Mouse (Mus musculus): ENCODE measurements around the gene Cabp1.
"Not testable (repeated sequence)": the region's sequence is repeated elsewhere in the genome, so short reads cannot be mapped to it uniquely, and the experiment has no call there.

Cabp1 gene

DNA sequence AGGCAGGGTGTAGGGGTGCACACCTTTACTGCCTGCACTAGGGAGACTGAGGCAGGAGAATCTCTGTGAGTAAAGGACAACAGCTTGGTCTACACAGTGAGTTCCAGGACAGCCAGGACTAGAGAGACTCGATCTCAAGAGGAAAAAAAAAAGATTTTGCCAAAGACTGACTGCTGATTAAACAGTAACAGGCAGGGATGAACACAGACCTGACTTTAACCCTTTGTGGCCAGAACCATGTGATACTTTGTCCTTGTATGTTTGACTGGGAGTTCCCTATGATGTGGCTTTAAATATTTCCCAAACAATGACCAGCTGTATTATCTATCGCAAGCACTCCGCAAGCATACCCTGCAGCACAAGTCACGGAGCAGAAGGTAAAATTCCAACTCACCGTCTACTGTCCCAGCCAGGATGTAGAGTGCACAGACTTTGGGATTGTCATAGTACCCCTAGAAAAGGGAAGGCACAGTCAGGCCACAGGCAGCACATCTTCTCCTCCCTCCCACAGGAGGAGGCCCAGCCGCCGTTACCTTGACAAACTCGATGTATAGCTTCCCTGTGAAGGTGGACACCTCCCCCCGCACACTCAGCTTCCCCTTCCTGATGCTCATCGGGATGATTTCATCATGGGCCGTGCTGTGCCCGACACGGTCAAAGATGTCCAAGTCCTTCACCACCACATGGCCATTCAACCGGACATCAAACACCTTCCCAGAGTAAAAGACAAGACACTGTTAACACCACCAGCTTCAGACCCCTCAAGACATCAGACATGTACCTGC lies 44.3 kb downstream of the Cabp1 start:
- DNase-seq = no peak

DNA sequence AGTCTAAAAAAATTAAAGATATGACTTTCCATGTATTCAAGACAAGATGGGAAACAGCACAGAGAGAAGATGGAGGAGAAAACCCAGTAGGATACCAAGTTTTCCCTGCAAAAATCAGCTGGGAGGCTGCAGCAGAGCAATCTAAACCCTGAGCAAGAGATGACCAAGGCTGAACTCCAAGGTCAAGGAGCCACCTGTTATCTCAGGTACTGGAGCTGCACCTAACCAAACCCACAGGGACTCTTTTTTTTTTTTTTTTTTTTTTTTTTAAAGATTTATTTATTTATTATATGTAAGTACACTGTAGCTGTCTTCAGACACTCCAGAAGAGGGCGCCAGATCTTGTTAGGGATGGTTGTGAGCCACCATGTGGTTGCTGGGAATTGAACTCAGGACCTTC lies 45.3 kb downstream of the Cabp1 start:
- DNase-seq = not testable (repeated sequence)

DNA sequence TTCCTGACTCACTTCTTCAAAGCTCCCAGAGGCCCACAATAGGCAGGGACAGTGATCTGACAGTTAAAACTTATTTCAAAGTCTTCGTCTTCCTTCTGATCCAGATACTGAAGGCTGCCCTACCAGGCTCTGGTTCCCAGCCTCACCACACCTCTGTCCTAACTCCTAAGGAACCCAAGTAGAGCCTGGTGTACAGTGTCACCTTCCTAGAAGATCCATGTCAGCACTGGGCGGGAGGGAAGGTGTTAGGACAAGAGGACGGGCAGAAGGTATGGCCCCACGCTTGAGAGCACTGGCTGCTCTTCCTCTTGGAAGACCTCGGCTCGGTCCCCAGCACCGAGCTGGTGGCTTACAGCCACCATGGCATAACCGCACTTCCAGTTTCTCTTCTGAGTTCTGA lies 45.8 kb downstream of the Cabp1 start:
- no peak for DNase-seq

DNA sequence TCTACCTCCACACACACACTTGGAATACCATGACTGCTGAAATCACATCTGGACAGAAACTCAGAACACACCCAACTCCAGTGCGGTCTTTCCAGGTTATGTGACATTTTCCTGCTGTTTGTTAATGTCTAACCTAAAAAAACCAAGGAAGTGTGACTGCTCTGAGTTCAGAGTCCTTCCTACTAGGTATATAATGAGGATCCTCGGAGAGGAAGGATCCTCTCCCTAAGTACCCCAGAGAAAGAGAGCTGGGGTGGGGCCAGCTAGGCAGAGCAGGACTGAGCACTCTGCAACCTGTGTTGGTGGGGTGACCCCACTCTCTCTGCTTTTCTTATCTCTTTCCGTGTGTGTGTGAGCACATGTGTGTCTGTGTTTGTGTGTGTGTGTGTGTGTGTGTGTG lies 46.8 kb downstream of the Cabp1 start:
- no peak for DNase-seq

DNA sequence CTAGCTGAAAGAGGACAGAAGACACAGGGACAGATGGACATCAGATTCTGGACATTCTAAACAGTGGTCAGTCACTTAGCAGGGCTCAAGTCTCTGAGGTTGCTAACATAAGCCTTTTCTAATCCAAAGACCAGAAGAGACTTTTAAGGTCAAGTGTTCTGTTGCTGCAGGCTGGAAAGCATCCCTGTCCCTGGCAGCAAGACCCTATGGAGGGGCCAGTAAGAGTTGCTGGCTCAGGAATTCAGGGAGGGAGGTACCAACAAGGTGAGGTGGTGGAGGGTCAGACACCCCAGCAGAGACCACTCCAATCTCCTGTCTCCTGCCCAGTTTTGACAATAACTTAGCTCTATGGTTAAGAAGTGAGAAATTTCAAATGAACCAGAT lies 47.4 kb downstream of the Cabp1 start:
- DNase-seq = no peak

DNA sequence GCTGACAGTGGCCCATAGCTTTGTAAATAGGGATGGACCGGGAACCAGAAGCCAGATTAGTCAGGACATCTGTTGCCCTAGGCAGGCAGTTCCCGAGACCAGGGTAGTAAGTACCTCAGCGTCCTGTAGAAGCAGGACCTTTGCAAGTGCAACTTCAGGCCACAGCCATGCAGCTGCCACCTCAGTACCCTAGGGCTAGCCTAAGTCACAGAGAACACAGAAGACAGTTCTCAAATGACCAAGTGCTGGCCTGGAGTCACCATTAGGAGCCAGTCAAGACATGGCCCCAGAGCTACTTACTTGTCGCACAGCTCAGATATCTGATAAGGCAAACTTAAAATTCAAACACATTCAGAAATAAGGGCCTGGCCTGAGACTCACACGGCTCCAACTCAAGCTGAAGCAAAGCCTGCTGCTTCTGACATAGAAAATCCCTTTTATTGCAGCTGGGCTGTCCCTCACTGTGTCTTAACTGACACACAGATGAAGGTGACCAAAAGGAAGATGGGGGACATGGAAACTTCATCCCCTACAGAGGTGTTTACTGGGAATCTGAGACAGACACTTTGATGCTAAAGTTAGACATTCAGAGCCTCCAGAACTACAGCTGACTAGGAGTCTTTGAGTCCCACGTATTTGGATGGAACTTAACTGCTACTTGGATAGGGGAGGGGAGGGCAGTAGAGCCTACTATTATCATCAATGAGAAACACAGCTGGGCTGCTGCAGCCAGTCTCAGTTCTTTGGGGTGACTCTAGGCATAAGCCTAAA lies 48.0 kb downstream of the Cabp1 start:
- DNase-seq = no peak

DNA sequence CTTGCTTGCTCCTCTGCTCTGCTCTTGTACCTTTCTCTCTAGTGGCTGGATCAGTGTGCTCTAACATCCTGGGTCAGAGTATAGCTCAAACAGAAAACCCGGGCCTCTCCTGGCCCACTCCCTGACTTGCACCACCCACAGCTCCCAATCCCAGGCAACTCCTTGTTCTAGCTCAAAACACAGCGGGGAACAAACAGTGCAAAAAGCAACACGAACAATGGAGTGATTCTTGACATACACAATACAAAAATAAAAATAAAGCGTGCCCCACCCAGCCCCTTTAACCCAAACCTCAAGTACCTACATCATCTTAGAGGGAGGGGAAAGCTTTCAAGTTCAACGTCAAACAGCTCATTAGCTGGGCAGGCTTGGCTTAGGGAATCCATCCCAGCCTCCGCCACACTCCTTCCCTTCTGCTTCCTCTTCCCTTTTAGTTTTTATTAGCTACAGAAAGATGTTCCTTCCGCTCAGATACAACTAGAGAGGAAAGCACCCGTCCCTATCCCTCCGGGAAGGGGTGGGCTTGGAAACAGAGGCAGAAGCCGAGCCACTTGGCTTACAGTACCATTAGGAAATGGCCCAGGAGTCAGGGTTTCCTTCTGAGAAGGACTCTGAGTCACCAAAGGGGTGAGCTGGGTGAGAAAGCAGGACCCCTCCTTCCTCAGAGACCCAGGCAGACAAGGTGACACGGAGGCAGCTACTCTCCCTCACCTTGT lies 48.8 kb downstream of the Cabp1 start:
- no peak for DNase-seq

DNA sequence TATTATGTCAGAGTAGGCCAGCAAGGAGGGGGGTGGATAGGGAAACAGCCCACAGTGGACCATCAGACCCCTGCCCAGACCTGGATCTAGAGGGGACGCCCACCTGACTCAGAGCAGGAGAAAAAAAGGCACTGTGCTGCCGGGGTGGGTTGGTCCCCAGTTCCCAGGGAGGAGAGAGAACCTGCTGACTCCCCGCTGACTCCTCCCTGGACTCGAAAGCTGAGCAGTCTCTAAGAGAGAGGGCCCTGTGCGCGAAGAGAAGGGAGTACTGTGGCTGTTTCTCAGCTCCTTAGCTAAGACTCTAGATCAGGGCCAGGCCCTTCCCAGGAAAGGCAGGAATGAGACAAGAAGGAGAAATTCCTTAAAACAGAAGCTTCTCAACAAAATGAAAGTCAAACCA lies 49.7 kb downstream of the Cabp1 start:
- no peak for DNase-seq

DNA sequence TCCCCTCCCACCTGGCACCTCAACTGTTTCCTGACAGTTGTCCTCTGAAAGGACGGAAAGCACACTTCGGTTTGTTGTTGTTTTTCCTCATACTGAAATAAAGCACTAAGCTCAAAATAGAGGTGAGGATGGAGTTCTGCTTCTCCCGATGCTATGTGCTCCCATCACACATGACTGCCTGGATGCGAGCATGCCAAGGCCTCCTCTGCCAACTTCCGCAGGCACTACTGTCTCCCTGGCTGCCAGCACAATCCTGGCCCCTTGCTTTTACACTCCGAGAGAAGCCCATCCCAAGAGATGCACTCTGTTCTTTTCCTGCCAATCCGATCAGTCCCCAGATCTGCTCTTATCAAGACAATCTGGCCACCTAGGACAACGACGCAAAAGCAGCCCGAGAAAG lies 50.6 kb downstream of the Cabp1 start:
- no peak for DNase-seq

DNA sequence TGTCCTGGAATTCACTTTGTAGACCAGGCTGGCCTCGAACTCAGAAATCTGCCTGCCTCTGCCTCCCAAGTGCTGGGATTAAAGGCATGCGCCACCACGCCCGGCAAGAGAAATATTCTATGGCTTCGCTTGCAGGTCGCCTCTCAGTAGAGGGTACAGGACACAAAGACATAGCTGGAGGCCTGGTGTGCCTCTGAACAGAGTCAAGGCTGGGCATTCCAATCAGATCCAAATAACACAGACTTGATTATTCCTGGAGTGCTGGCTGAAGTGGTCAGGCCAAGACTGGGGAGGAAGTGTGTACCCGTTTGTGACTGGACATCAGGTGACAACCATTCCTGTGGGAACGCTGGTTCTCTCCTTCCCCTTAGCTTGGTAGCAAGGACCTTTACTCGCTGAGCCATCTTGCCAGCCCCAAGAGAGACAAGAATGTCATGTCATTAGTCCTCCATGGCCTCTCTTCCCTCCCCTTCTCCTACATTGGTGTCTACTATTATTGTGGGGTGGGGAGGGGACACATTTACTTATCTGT lies 51.9 kb downstream of the Cabp1 start:
- DNase-seq = no peak

DNA sequence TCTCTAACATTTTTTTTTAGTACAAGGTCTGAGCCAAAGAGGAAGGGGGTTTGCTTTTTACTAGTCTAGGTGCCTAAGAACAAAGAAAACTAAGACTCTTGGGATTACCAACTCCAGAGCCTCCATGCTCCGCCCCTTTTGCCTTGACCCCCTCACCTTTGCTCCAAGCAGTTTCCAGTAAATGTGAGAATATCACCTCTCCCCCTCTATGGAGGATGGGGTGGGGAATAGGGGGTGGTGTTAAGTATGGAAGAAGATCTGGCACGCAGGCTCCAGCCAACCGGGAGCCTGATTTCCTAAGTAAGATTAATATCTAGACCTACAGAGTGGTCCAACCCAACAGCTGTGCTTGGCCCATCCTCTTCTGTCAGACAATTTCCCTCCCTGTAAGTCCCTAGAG lies 53.5 kb downstream of the Cabp1 start:
- DNase-seq = no peak

DNA sequence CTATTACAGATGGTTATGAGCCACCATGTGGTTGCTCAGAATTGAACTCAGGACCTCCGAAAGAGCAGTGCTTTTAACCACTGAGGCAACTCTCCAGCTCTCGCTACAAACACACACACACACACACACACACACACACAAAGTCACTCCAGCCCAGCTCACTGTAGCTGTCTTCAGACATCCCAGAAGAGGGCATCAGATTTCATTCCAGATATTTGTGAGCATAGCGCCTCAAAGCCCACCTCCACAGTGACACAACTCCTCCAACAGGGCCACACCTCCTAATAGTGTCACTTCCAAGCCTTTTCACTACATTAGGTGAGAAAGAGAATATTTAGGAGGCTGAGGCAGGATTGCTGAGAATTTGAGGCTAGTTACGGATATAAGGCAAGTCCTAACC lies 55.1 kb downstream of the Cabp1 start:
- DNase-seq = no peak

DNA sequence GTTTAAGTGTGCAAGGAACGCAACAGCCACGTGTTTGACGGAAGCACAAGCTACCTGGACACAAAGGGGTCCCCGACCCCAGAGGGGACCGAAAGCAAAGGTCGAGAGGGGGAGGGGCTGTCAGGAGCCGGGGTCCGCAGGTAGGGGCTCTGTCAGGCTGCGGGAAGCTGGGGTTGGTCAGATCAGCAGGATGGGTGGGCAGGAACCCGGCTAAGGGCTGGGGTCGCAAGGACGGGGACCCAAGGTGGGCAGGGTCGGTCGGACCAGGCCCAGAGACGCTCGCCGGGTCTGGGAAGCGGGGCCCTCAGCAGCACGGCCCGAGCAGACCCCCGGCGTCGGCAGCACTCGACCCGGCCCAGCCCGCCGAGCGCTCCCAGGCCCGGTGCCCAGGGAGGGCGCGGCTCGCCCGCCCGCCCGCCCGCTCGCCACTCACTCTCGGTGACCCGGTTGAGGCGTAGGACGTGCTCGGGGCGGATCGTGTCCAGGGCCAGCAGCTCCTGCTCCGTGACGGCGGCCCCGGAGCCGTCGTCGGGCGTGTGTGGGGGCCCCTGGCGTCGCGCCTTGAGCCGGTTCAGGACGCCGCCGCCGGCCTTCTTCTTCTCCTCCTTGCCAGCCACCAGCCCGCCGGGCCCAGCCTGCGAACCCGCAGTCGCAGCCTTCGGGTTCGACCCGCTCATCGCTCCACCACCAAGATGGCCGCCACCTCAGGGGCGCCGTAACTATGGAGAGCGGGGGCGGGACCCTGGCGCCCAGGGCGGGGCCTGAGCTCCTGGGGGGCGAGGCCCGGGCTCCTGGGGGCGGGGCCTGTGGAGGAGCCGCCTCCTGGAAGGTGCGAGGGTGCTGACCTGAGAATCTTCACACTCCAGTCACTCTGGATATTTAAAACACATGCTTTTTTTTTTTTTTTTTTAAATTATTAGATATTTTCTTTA lies 59.7 kb downstream of the Cabp1 start, which contains the start of gene Unc119b:
Unc119b (minus strand) TSS at position 742 of the 932 bp plus-strand sequence.
- peak; percentile 90 for DNase-seq

DNA sequence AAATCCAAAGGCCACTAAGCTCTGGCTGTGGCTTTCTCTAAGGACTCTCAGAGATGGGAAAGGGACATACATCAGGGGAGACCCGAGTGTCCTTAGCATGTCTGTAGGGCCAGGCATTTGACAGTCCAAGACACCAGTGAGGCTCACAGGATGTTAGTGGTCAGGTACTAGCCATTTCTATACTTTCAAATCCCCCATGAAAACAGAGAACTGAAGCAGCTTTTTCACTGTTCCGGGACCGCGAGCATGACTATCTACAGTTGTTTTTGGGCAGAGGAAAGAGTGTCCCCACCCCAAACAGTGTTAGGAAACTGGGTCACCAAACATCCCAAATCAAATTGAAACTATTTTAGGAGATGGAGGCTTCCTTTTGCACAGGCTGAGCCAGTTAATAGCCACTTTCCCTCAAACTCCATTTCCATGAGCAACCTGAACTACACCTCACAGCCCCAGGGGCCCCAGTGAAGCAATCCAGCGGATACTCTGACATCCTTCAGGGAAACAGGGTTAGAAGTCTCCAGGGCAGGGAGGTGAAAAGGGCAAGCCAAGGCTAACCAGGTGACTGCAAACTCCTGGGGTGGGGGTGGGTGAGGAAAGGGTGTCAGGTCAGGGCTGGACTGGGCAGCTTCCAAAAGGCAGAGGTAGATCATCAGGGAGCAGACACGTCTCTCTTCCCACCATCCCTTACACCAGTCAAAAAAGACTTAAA lies 60.7 kb downstream of the Cabp1 start:
- DNase-seq = no peak

DNA sequence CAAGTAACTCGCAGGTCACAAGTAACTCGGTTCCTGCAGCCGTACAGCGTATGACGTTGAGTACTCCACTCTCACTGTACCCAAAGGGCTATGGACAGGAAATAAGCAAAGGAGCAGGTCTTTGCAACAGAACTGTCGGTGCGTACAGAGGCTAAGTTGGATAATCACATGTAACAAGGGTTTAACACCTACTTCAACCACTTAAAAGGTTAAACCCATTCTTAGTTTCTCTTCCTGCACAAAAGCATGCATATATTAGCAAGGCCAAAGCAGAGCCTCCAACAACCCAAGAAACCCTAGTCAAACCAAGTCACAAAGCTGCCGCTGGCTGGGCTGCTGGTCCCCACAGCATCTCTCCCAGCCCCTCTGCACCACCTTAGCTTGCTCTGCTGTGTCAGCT lies 61.7 kb downstream of the Cabp1 start:
- DNase-seq = no peak

DNA sequence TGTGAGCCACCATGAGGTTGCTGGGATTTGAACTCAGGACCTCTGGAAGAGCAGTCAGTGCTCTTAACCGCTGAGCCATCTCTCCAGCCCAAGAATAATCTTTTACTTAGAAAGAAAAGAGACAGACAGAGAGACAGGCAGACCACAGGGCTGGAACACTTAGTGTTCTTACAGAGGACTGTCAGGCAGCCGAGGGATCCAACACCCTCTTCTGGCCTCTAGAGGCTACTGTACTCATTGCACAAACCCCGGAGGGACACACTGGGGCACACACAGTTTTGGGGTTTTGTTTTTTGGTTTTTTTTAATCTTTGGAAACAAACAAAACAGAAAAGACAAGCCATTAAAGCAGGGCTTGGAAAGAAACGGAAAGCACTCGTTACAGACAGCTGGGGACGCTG lies 64.9 kb downstream of the Cabp1 start:
- no peak for DNase-seq

DNA sequence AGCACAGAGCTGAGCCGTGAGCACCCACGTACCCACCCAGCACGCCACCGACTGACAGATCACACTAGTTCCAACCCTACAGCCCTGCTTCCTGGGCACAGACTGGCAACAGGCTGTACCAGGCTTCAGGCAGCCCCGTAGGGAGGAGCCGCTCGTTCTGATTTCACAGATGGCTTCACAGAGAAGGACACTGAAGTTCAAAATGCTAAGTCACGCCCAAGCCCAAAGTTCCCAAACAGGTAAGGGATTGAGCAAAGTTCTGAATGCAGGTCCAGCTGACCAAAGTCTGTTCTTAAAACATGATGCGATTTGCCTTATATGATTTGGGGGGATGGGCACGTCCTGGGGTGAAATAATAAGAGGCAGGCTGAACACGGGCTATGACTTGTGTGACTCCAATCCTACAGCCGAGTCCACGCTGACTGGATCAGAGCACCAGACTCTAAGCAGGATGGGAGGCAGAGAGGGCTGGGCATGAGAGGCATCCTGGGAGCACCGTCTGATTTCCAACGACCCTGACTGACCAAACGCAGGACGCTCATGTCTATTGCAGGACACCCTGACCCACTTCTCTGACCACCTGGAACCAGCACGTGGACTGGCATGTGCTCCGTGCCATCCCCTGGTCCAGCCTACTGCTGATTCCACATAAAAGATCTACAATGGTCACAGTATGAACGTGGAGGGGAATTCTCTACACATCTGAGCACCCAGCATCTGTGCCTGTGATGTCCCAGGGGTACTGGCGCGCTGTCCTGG lies 66.6 kb downstream of the Cabp1 start:
- no peak for DNase-seq

DNA sequence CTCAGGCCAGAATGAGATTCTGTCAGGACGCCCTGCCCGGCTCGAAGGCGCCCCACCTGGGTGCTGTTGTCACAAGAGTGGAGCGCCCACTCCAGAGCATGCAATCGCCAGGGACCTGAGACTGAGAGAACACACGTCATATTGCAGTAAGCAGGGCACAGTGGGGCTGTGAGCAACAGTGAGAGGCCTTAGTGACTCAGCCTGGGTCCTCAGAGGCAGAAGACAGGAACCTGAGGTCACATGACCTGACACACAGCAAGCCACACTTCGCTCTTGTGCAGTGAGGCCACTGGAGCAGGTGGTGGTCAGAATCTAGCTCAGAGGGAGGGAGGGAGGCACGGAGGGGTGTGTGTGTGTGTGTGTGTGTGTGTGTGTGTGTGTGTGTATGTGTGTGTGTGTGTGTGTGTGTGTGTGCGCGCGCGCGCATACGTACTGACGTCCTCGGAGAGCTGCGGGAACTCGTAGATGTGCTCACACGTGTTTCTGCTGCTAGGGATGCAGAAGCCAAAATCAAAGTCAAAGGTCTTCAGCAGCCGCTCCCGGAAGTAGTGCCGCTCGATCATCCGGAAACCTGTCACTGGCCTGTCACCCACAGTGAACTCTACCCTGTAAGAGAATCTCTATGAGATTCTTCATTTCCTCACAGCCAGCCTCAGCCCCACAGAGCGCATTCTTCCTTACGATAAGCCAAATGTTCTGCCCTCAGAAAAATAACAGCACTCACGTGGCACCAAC lies 67.4 kb downstream of the Cabp1 start:
- no peak for DNase-seq

DNA sequence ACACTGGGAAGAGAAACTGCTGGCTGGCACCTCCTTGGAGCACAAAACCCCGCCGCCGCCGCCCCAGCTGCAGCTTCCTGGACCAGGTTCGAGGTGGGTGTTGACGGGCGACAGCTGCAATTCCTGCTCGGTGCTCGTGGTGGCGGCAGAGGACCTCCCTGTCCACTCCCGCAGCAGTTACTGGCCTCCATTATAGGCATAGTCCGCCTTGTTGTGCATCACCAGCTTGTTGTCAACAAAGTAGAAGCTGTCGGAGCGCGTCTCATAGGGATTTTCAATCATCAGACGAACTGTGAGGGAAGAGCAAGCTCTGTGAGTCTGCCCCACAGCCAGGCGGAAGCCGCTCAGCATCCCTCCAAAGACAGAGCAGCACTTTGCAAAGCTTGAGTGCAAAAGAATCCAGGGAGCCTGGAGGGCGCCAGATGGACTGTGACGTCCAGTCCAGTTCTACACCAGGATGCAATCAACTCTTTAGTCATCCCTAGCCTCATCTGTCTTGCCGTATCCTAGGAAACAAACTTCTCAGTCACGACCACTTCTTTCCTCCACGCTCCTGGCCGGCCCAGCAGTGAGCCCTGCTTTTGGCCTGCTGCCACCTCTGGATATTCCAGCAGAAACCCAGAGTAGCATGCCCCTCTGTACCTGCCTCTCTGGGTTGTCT lies 68.8 kb downstream of the Cabp1 start:
- DNase-seq = peak; percentile 88

DNA sequence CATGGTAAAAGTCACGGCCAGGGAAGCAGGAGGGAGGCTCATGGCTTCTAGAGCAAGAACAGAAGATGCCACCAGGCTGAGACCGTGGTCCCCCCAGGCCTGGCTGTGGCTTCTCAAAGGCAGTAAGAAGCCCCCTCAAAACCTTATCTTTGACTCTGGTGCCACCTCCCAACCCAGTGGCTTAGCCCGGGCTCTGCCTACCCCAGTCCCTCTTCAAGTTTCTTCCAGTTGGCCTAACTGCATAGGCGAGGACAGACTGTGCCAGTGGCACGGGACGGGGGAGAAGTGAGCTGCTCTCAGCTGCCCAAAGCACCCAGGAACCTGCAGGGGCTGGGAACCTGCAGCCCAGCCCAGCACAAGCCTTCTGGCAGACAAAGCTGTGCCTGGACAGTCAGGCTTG lies 69.5 kb downstream of the Cabp1 start:
- DNase-seq = no peak
